Mouse (Mus musculus): ENCODE measurements at regions not wholly inside any gene's neighbourhood (a gene's known extent, or its start where the extent isn't known, plus 50 kb on each side); places are given as distances from the start of the nearest gene placed in this dataset.

GRCm38 (mm10) chr11:48599033-48599432 is 201.1 kb upstream of the Rack1 start:
- TF ChIP-seq CTCF (IDR thresholded peaks at IDR 0.05; ENCODE audit: extremely low read depth, insufficient read depth, insufficient read length, insufficient replicate concordance) (no peak), POLR2A (IDR thresholded peaks at IDR 0.05; ENCODE audit: low read depth, low read length) (no peak)

Measured in spleen, adult 2 months (tissue).